Mouse (Mus musculus) heart, postnatal 0 days (tissue): ENCODE measurements at regions not wholly inside any gene's neighbourhood (a gene's known extent, or its start where the extent isn't known, plus 50 kb on each side); places are given as distances from the start of the nearest gene placed in this dataset.

Source experiments
- CTCF ChIP-seq: IDR thresholded peaks from 2 replicates; pipeline ENCODE4 v1.5.1; 2016; ENCODE audit warnings: antibody characterized with exemption, control low read depth, low read depth
- EP300 ChIP-seq: IDR thresholded peaks from 2 replicates; pipeline ENCODE4 v1.6.1; 2016; ENCODE audit warnings: antibody characterized with exemption, low read depth

DNA sequence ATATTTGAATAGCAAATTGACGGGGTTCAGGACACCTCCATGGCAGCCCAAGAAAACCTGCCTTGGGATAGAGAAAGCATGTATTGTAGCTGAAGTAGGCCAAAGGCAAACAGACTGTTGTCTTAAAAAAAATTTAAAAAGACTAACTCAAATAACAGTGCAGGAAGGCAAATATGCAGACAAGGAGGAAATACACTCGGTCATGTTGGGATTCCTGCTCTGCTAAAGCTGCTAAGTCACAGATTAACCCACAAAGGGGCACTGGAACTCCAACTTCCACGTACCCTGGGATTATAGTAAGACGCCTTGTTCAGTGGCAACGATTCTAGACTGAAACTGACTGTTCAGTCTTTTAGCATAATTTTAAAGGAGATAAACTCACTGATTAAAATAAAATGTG is 258.9 kb upstream of the Cwc22 start:
- TF ChIP-seq EP300: no peak
- no peak for TF ChIP-seq CTCF
